Mouse (Mus musculus): ENCODE measurements at regions not wholly inside any gene's neighbourhood (a gene's known extent, or its start where the extent isn't known, plus 50 kb on each side); places are given as distances from the start of the nearest gene placed in this dataset.

DNA sequence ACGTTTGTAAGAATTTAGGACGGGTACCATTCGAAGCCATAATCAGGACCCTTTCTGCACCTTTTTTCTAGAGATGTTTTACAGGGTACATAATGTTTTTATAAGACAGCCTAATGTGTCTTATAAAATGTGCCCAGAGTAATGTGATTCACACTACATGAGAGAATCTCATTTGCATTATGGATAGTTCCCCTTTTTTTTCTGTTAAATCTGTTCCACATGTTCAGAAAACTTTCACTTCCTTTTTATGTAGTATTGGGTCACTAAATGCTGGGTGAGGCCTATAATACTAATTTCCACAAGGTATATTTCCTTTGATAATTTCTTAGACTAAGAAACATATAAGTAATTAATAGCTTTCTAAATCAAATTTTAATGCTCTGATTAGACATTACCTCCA lies 822.7 kb downstream of the Dnah5 start:
- ATAC-seq (ENCODE audit: insufficient read depth) (no peak), DNase-seq (no peak)
- no peak for TF ChIP-seq CTCF (IDR thresholded peaks at IDR 0.05; ENCODE audit: low read depth)
- WGBS = 74% methylated on average over 3 of the region's 3 CpGs
- Histone ChIP-seq H3K9me3 (ENCODE audit: low read depth, low read length) (no peaks in the 10 kb centered on the region), H3K4me3 (ENCODE audit: low read depth, low read length) (no peak overlapping the region), H3K4me2 (no peak overlapping the region), H3K9ac (no peak overlapping the region), H3K4me1 (ENCODE audit: insufficient read depth) (no peaks in the 10 kb centered on the region), H3K27me3 (ENCODE audit: insufficient read depth, low read length) (no peaks in the 10 kb centered on the region), H3K36me3 (ENCODE audit: insufficient read depth) (no peaks in the 10 kb centered on the region), H3K27ac (ENCODE audit: low read depth) (no peak overlapping the region)

GRCm38 (mm10) chr15:29038903-29039302 lies 835.4 kb downstream of the Dnah5 start:
- H3K27ac ChIP-seq (ENCODE audit: low read depth) = no peak overlapping the region
- DNase-seq = no peak

DNA sequence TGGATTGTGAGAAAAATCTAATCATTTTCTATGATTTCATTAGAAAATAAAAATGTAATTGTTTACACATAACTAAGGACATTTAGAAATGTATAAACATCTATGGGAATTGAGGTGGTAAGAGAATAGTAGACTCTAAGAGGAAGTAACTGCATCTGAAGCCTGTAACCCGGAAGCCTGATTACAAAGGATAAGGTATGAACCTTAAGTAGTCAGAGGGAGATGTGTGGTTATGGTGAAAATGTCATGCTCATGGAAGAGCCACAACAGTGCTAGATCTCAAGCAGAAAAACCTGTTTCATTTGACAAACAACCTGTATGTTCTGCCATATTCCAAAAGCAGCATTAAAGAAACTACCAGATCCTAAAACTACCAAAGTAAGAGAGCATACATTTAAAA lies 847.6 kb downstream of the Dnah5 start:
- Histone ChIP-seq H3K36me3 (ENCODE audit: insufficient read depth) (no peaks in the 10 kb centered on the region), H3K4me1 (ENCODE audit: insufficient read depth) (no peaks in the 10 kb centered on the region), H3K4me3 (ENCODE audit: low read depth, low read length) (no peak overlapping the region), H3K4me2 (no peak overlapping the region), H3K27me3 (ENCODE audit: insufficient read depth, low read length) (no peaks in the 10 kb centered on the region), H3K27ac (ENCODE audit: low read depth) (no peak overlapping the region), H3K9ac (no peak overlapping the region), H3K9me3 (ENCODE audit: low read depth, low read length) (no peaks in the 10 kb centered on the region)
- TF ChIP-seq CTCF (IDR thresholded peaks at IDR 0.05; ENCODE audit: low read depth) = no peak
- DNase-seq (no peak), ATAC-seq (ENCODE audit: insufficient read depth) (no peak)
- 90% methylated on average over 1 of the region's 1 CpGs for WGBS

More at GRCm38 (mm10) chr15:29038903-29039302, 835.4 kb downstream of the Dnah5 start:
- no peak for TF ChIP-seq CTCF (IDR thresholded peaks at IDR 0.05; ENCODE audit: low read depth)
- ATAC-seq (ENCODE audit: insufficient read depth) = no peak
- H3K9ac ChIP-seq = no peak overlapping the region
- H3K27me3 ChIP-seq (ENCODE audit: insufficient read depth, low read length) = no peaks in the 10 kb centered on the region
- H3K4me2 ChIP-seq = no peak overlapping the region
- no peaks in the 10 kb centered on the region for H3K9me3 ChIP-seq (ENCODE audit: low read depth, low read length)
- no peak overlapping the region for H3K4me3 ChIP-seq (ENCODE audit: low read depth, low read length)
- H3K36me3 ChIP-seq (ENCODE audit: insufficient read depth) = no peaks in the 10 kb centered on the region
- WGBS = 38% methylated on average over 2 of the region's 2 CpGs
- H3K4me1 ChIP-seq (ENCODE audit: insufficient read depth) = no peaks in the 10 kb centered on the region

GRCm38 (mm10) chr15:29051787-29052186 lies 848.2 kb downstream of the Dnah5 start:
- Histone ChIP-seq H3K4me3 (ENCODE audit: low read depth, low read length) (no peak overlapping the region), H3K4me2 (no peak overlapping the region), H3K36me3 (ENCODE audit: insufficient read depth) (no peaks in the 10 kb centered on the region), H3K9me3 (ENCODE audit: low read depth, low read length) (no peaks in the 10 kb centered on the region), H3K27ac (ENCODE audit: low read depth) (no peak overlapping the region), H3K4me1 (ENCODE audit: insufficient read depth) (no peaks in the 10 kb centered on the region), H3K27me3 (ENCODE audit: insufficient read depth, low read length) (no peaks in the 10 kb centered on the region), H3K9ac (no peak overlapping the region)
- WGBS = 79% methylated on average over 3 of the region's 3 CpGs
- TF ChIP-seq CTCF (IDR thresholded peaks at IDR 0.05; ENCODE audit: low read depth) = no peak
- ATAC-seq (ENCODE audit: insufficient read depth) = no peak
- no peak for DNase-seq

DNA sequence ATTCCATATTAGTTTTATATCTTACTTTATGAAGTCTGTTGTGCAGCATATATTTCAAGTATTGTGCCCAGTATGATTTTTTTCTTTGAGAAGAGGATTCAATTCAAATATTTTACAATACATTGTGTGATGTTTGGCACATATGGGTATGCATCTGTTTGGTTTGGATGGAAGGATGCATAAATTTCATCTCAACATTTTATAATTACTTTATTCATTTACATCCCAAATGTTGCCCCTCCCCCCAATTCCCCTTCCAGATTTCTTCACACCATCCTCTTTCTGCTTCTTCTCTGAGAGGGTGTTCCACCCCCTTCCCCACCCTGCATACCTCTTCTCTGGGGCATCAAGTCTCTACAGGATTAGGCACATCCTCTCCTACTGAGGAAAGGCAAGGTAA lies 857.5 kb downstream of the Dnah5 start:
- no peaks in the 10 kb centered on the region for H3K27me3 ChIP-seq (ENCODE audit: insufficient read depth, low read length)
- H3K9me3 ChIP-seq (ENCODE audit: low read depth, low read length) = no peaks in the 10 kb centered on the region
- DNase-seq = no peak
- no peak for TF ChIP-seq CTCF (IDR thresholded peaks at IDR 0.05; ENCODE audit: low read depth)
- H3K4me1 ChIP-seq (ENCODE audit: insufficient read depth) = no peaks in the 10 kb centered on the region
- ATAC-seq (ENCODE audit: insufficient read depth) = no peak
- H3K4me2 ChIP-seq = no peak overlapping the region
- H3K36me3 ChIP-seq (ENCODE audit: insufficient read depth) = no peaks in the 10 kb centered on the region
- no peak overlapping the region for H3K27ac ChIP-seq (ENCODE audit: low read depth)
- no peak overlapping the region for H3K4me3 ChIP-seq (ENCODE audit: low read depth, low read length)
- no peak overlapping the region for H3K9ac ChIP-seq

- H3K9ac ChIP-seq = no peak overlapping the region
- no peaks in the 10 kb centered on the region for H3K4me1 ChIP-seq (ENCODE audit: insufficient read depth)
- ATAC-seq (ENCODE audit: insufficient read depth) (no peak), DNase-seq (no peak)
- no peak overlapping the region for H3K27ac ChIP-seq (ENCODE audit: low read depth)
- H3K36me3 ChIP-seq (ENCODE audit: insufficient read depth) = no peaks in the 10 kb centered on the region
- WGBS = 73% methylated on average over 1 of the region's 1 CpGs
- TF ChIP-seq CTCF (IDR thresholded peaks at IDR 0.05; ENCODE audit: low read depth) = no peak
- no peak overlapping the region for H3K4me2 ChIP-seq
- H3K4me3 ChIP-seq (ENCODE audit: low read depth, low read length) = no peak overlapping the region
- H3K27me3 ChIP-seq (ENCODE audit: insufficient read depth, low read length) = no peaks in the 10 kb centered on the region
- no peaks in the 10 kb centered on the region for H3K9me3 ChIP-seq (ENCODE audit: low read depth, low read length)
Measured at GRCm38 (mm10) chr15:29069066-29069465, 865.5 kb downstream of the Dnah5 start.

GRCm38 (mm10) chr15:29077748-29078147 lies 874.2 kb downstream of the Dnah5 start:
- ATAC-seq (ENCODE audit: insufficient read depth) (no peak), DNase-seq (no peak)
- H3K36me3 ChIP-seq (ENCODE audit: insufficient read depth) = no peaks in the 10 kb centered on the region
- H3K4me2 ChIP-seq = no peak overlapping the region
- H3K27ac ChIP-seq (ENCODE audit: low read depth) = no peak overlapping the region
- H3K9me3 ChIP-seq (ENCODE audit: low read depth, low read length) = no peaks in the 10 kb centered on the region
- no peaks in the 10 kb centered on the region for H3K27me3 ChIP-seq (ENCODE audit: insufficient read depth, low read length)
- no peaks in the 10 kb centered on the region for H3K4me1 ChIP-seq (ENCODE audit: insufficient read depth)
- no peak overlapping the region for H3K4me3 ChIP-seq (ENCODE audit: low read depth, low read length)
- no peak for TF ChIP-seq CTCF (IDR thresholded peaks at IDR 0.05; ENCODE audit: low read depth)
- no peak overlapping the region for H3K9ac ChIP-seq

- H3K4me3 ChIP-seq (ENCODE audit: low read depth, low read length) = no peak overlapping the region
- H3K27me3 ChIP-seq (ENCODE audit: insufficient read depth, low read length) = no peaks in the 10 kb centered on the region
- H3K9ac ChIP-seq = no peak overlapping the region
- DNase-seq (peak; percentile 69), ATAC-seq (ENCODE audit: insufficient read depth) (peak; percentile 85; the same call in 1 of the 2 replicates)
- no peak for TF ChIP-seq CTCF (IDR thresholded peaks at IDR 0.05; ENCODE audit: low read depth)
- H3K4me1 ChIP-seq (ENCODE audit: insufficient read depth) = no peaks in the 10 kb centered on the region
- 59% methylated on average over 1 of the region's 1 CpGs for WGBS
- peak overlapping the region; percentile 13; the same call in 1 of the 2 replicates for H3K27ac ChIP-seq (ENCODE audit: low read depth)
- H3K36me3 ChIP-seq (ENCODE audit: insufficient read depth) = no peaks in the 10 kb centered on the region
- H3K4me2 ChIP-seq = no peak overlapping the region
- H3K9me3 ChIP-seq (ENCODE audit: low read depth, low read length) = no peaks in the 10 kb centered on the region
Measured at GRCm38 (mm10) chr15:29104541-29104940, 901.0 kb downstream of the Dnah5 start.

All from lung, embryonic 14.5 days (tissue).